Mouse (Mus musculus): ENCODE data around the gene Polr3c. TPM values are rescaled to one million over a fixed set of nuclear protein-coding genes. Genes with fewer than 3 reads are reported as not detected.

The Polr3c gene
- polyA plus RNA-seq, 1 experiment = 23.7 TPM

GRCm38 (mm10) chr3:96729403-96729784 lies 2.0 kb upstream of the Polr3c start:
- Histone ChIP-seq H3K4me3 (ENCODE audit: insufficient read depth, low read depth, low read length) (no peak overlapping the region), H3K4me1 (ENCODE audit: control insufficient read depth, insufficient read depth, insufficient read length, low read length) (peaks cover 9% of the 10 kb centered on the region), H3K27ac (replicated peaks; ENCODE audit: low read depth, low read length) (no peak overlapping the region)

- H3K4me3 ChIP-seq (ENCODE audit: insufficient read depth, low read depth, low read length) = peak overlapping the region; percentile 92
- H3K4me1 ChIP-seq (ENCODE audit: control insufficient read depth, insufficient read depth, insufficient read length, low read length) = peaks cover 9% of the 10 kb centered on the region
- peak overlapping the region; percentile 78; the same call in 1 of the 2 replicates for H3K27ac ChIP-seq (replicated peaks; ENCODE audit: low read depth, low read length)
Measured at GRCm38 (mm10) chr3:96728634-96729402, 1.4 kb upstream of the Polr3c start.

GRCm38 (mm10) chr3:96727828-96728633 lies 603 bp upstream of the Polr3c start:
- Histone ChIP-seq H3K4me3 (ENCODE audit: insufficient read depth, low read depth, low read length) (peak overlapping the region; percentile 92), H3K4me1 (ENCODE audit: control insufficient read depth, insufficient read depth, insufficient read length, low read length) (peaks cover 9% of the 10 kb centered on the region)

GRCm38 (mm10) chr3:96719173-96719572 lies 8.3 kb downstream of the Polr3c start:
- Histone ChIP-seq H3K27ac (replicated peaks; ENCODE audit: low read depth, low read length) (no peak overlapping the region), H3K4me3 (ENCODE audit: insufficient read depth, low read depth, low read length) (no peak overlapping the region), H3K4me1 (ENCODE audit: control insufficient read depth, insufficient read depth, insufficient read length, low read length) (no peaks in the 10 kb centered on the region)

More at GRCm38 (mm10) chr3:96727828-96728633, 603 bp upstream of the Polr3c start:
- peak overlapping the region; percentile 78 for H3K27ac ChIP-seq (replicated peaks; ENCODE audit: low read depth, low read length)

GRCm38 (mm10) chr3:96715854-96716253 lies 11.6 kb downstream of the Polr3c start:
- H3K27ac ChIP-seq (replicated peaks; ENCODE audit: low read depth, low read length) = peak overlapping the region; percentile 38; the same call in 1 of the 2 replicates
- no peak overlapping the region for H3K4me3 ChIP-seq (ENCODE audit: insufficient read depth, low read depth, low read length)
- no peaks in the 10 kb centered on the region for H3K4me1 ChIP-seq (ENCODE audit: control insufficient read depth, insufficient read depth, insufficient read length, low read length)

- H3K27ac ChIP-seq (replicated peaks; ENCODE audit: low read depth, low read length) = no peak overlapping the region
- H3K4me3 ChIP-seq (ENCODE audit: insufficient read depth, low read depth, low read length) = no peak overlapping the region
- H3K4me1 ChIP-seq (ENCODE audit: control insufficient read depth, insufficient read depth, insufficient read length, low read length) = no peaks in the 10 kb centered on the region
Measured at GRCm38 (mm10) chr3:96714286-96714685, 13.1 kb downstream of the Polr3c start.

- H3K27ac ChIP-seq (replicated peaks; ENCODE audit: low read depth, low read length) = no peak overlapping the region
- no peaks in the 10 kb centered on the region for H3K4me1 ChIP-seq (ENCODE audit: control insufficient read depth, insufficient read depth, insufficient read length, low read length)
- no peak overlapping the region for H3K4me3 ChIP-seq (ENCODE audit: insufficient read depth, low read depth, low read length)
Measured at GRCm38 (mm10) chr3:96708684-96709064, 18.8 kb downstream of the Polr3c start.

GRCm38 (mm10) chr3:96707903-96708683 lies 19.3 kb downstream of the Polr3c start, which contains the start of gene Nudt17:
Nudt17 (minus strand) TSS chr3:96708562.
- H3K27ac ChIP-seq (replicated peaks; ENCODE audit: low read depth, low read length) = no peak within 1 kb of the TSS
- no peaks in the 10 kb centered on the region for H3K4me1 ChIP-seq (ENCODE audit: control insufficient read depth, insufficient read depth, insufficient read length, low read length)
- peak within 1 kb of the TSS; percentile 74 for H3K4me3 ChIP-seq (ENCODE audit: insufficient read depth, low read depth, low read length)

- Histone ChIP-seq H3K4me1 (ENCODE audit: control insufficient read depth, insufficient read depth, insufficient read length, low read length) (no peaks in the 10 kb centered on the region), H3K4me3 (ENCODE audit: insufficient read depth, low read depth, low read length) (no peak overlapping the region), H3K27ac (replicated peaks; ENCODE audit: low read depth, low read length) (no peak overlapping the region)
Measured at GRCm38 (mm10) chr3:96706984-96707383, 20.4 kb downstream of the Polr3c start.

- Histone ChIP-seq H3K4me3 (ENCODE audit: insufficient read depth, low read depth, low read length) (no peak overlapping the region), H3K4me1 (ENCODE audit: control insufficient read depth, insufficient read depth, insufficient read length, low read length) (no peaks in the 10 kb centered on the region), H3K27ac (replicated peaks; ENCODE audit: low read depth, low read length) (no peak overlapping the region)
Measured at GRCm38 (mm10) chr3:96706217-96706616, 21.2 kb downstream of the Polr3c start.

- Histone ChIP-seq H3K4me3 (ENCODE audit: insufficient read depth, low read depth, low read length) (no peak overlapping the region), H3K4me1 (ENCODE audit: control insufficient read depth, insufficient read depth, insufficient read length, low read length) (no peaks in the 10 kb centered on the region), H3K27ac (replicated peaks; ENCODE audit: low read depth, low read length) (no peak overlapping the region)
Measured at GRCm38 (mm10) chr3:96704778-96705177, 22.6 kb downstream of the Polr3c start.

GRCm38 (mm10) chr3:96701003-96701402 lies 26.4 kb downstream of the Polr3c start:
- no peak overlapping the region for H3K27ac ChIP-seq (replicated peaks; ENCODE audit: low read depth, low read length)
- no peak overlapping the region for H3K4me3 ChIP-seq (ENCODE audit: insufficient read depth, low read depth, low read length)
- no peaks in the 10 kb centered on the region for H3K4me1 ChIP-seq (ENCODE audit: control insufficient read depth, insufficient read depth, insufficient read length, low read length)

- Histone ChIP-seq H3K4me1 (ENCODE audit: control insufficient read depth, insufficient read depth, insufficient read length, low read length) (no peaks in the 10 kb centered on the region), H3K4me3 (ENCODE audit: insufficient read depth, low read depth, low read length) (no peak overlapping the region), H3K27ac (replicated peaks; ENCODE audit: low read depth, low read length) (no peak overlapping the region)
Measured at GRCm38 (mm10) chr3:96700376-96700775, 27.1 kb downstream of the Polr3c start.

GRCm38 (mm10) chr3:96698993-96699690 lies 28.3 kb downstream of the Polr3c start:
- no peaks in the 10 kb centered on the region for H3K4me1 ChIP-seq (ENCODE audit: control insufficient read depth, insufficient read depth, insufficient read length, low read length)
- no peak overlapping the region for H3K4me3 ChIP-seq (ENCODE audit: insufficient read depth, low read depth, low read length)
- H3K27ac ChIP-seq (replicated peaks; ENCODE audit: low read depth, low read length) = no peak overlapping the region

Data from brown adipose tissue, adult 24 weeks (tissue).